Mouse (Mus musculus): ENCODE measurements around the gene Tspan1. TPM values are rescaled to one million over a fixed set of nuclear protein-coding genes. Genes with fewer than 3 reads are reported as not detected.
A peak's percentile ranks its signal among the peaks of the same experiment; 100 is the strongest.

Tspan1 gene
- polyA plus RNA-seq, 1 experiment from 2014 or later, result 330 TPM

- no peak for TF ChIP-seq EP300 (optimal IDR thresholded peaks at IDR 0.05)
- peak; percentile 55 for TF ChIP-seq CTCF (IDR thresholded peaks at IDR 0.05; ENCODE audit: low read depth)
- H3K9ac ChIP-seq (ENCODE audit: low read length), result no peak overlapping the region
- WGBS, result 86% methylated on average over 2 of the region's 2 CpGs
- H3K36me3 ChIP-seq (ENCODE audit: control insufficient read depth, insufficient read depth, low read length), result no peaks in the 10 kb centered on the region
- H3K4me1 ChIP-seq (replicated peaks; ENCODE audit: control insufficient read depth, insufficient read depth), result no peaks in the 10 kb centered on the region
- DNase-seq (ENCODE audit: low spot score) (no peak), ATAC-seq (ENCODE audit: low FRiP score, low TSS enrichment) (no peak)
- no peak overlapping the region for H3K4me3 ChIP-seq (ENCODE audit: low read depth, low read length)
- no peaks in the 10 kb centered on the region for H3K27me3 ChIP-seq (ENCODE audit: control insufficient read depth, insufficient read depth, low read length)
- H3K27ac ChIP-seq (replicated peaks), result no peak overlapping the region
- no peak overlapping the region for H3K4me2 ChIP-seq (replicated peaks; ENCODE audit: low read depth)
- no peaks in the 10 kb centered on the region for H3K9me3 ChIP-seq (ENCODE audit: control insufficient read depth, low read length)
Observed at GRCm38 (mm10) chr4:116198422-116198821, 31.0 kb upstream of the Tspan1 start.

GRCm38 (mm10) chr4:116193583-116194383 is 26.4 kb upstream of the Tspan1 start:
- H3K9me3 ChIP-seq (ENCODE audit: control insufficient read depth, low read length), result no peaks in the 10 kb centered on the region
- peak; percentile 64; the same call in 1 of the 2 replicates for ATAC-seq (ENCODE audit: low FRiP score, low TSS enrichment)
- no peak overlapping the region for H3K4me3 ChIP-seq (ENCODE audit: low read depth, low read length)
- no peak overlapping the region for H3K9ac ChIP-seq (ENCODE audit: low read length)
- no peaks in the 10 kb centered on the region for H3K27me3 ChIP-seq (ENCODE audit: control insufficient read depth, insufficient read depth, low read length)
- H3K36me3 ChIP-seq (ENCODE audit: control insufficient read depth, insufficient read depth, low read length), result no peaks in the 10 kb centered on the region
- no peak overlapping the region for H3K27ac ChIP-seq (replicated peaks)
- no peak for DNase-seq (ENCODE audit: low spot score)
- H3K4me2 ChIP-seq (replicated peaks; ENCODE audit: low read depth), result no peak overlapping the region
- TF ChIP-seq CTCF (IDR thresholded peaks at IDR 0.05; ENCODE audit: low read depth), result no peak
- no peak for TF ChIP-seq EP300 (optimal IDR thresholded peaks at IDR 0.05)
- 51% methylated on average over 9 of the region's 9 CpGs for WGBS
- no peaks in the 10 kb centered on the region for H3K4me1 ChIP-seq (replicated peaks; ENCODE audit: control insufficient read depth, insufficient read depth)

GRCm38 (mm10) chr4:116192286-116192835 is 25.0 kb upstream of the Tspan1 start:
- H3K9ac ChIP-seq (ENCODE audit: low read length), result no peak overlapping the region
- 60% methylated on average over 4 of the region's 4 CpGs for WGBS
- TF ChIP-seq CTCF (IDR thresholded peaks at IDR 0.05; ENCODE audit: low read depth) (no peak), EP300 (optimal IDR thresholded peaks at IDR 0.05) (no peak)

GRCm38 (mm10) chr4:116185083-116185482 is 17.7 kb upstream of the Tspan1 start:
- H3K9me3 ChIP-seq (ENCODE audit: control insufficient read depth, low read length), result no peaks in the 10 kb centered on the region
- H3K27ac ChIP-seq (replicated peaks), result no peak overlapping the region
- DNase-seq (ENCODE audit: low spot score) (no peak), ATAC-seq (ENCODE audit: low FRiP score, low TSS enrichment) (peak; percentile 63)
- WGBS, result 80% methylated on average over 4 of the region's 4 CpGs
- no peaks in the 10 kb centered on the region for H3K4me1 ChIP-seq (replicated peaks; ENCODE audit: control insufficient read depth, insufficient read depth)
- no peaks in the 10 kb centered on the region for H3K36me3 ChIP-seq (ENCODE audit: control insufficient read depth, insufficient read depth, low read length)
- no peak overlapping the region for H3K4me2 ChIP-seq (replicated peaks; ENCODE audit: low read depth)
- no peak overlapping the region for H3K9ac ChIP-seq (ENCODE audit: low read length)
- no peaks in the 10 kb centered on the region for H3K27me3 ChIP-seq (ENCODE audit: control insufficient read depth, insufficient read depth, low read length)
- no peak for TF ChIP-seq EP300 (optimal IDR thresholded peaks at IDR 0.05)
- TF ChIP-seq CTCF (IDR thresholded peaks at IDR 0.05; ENCODE audit: low read depth), result no peak
- H3K4me3 ChIP-seq (ENCODE audit: low read depth, low read length), result no peak overlapping the region

More at GRCm38 (mm10) chr4:116192286-116192835, 25.0 kb upstream of the Tspan1 start:
- no peak overlapping the region for H3K4me3 ChIP-seq (ENCODE audit: low read depth, low read length)
- no peaks in the 10 kb centered on the region for H3K4me1 ChIP-seq (replicated peaks; ENCODE audit: control insufficient read depth, insufficient read depth)
- H3K27ac ChIP-seq (replicated peaks), result no peak overlapping the region
- H3K9me3 ChIP-seq (ENCODE audit: control insufficient read depth, low read length), result no peaks in the 10 kb centered on the region
- no peaks in the 10 kb centered on the region for H3K36me3 ChIP-seq (ENCODE audit: control insufficient read depth, insufficient read depth, low read length)
- DNase-seq (ENCODE audit: low spot score), result no peak
- no peaks in the 10 kb centered on the region for H3K27me3 ChIP-seq (ENCODE audit: control insufficient read depth, insufficient read depth, low read length)
- H3K4me2 ChIP-seq (replicated peaks; ENCODE audit: low read depth), result no peak overlapping the region
- no peak for ATAC-seq (ENCODE audit: low FRiP score, low TSS enrichment)

- Histone ChIP-seq H3K27ac (replicated peaks) (0 out of 2 replicates have a peak overlapping the region, but pooled peaks have one; percentile 4), H3K4me1 (replicated peaks; ENCODE audit: control insufficient read depth, insufficient read depth) (no peaks in the 10 kb centered on the region), H3K9me3 (ENCODE audit: control insufficient read depth, low read length) (no peaks in the 10 kb centered on the region), H3K4me2 (replicated peaks; ENCODE audit: low read depth) (peak overlapping the region; percentile 23; the same call in 1 of the 2 replicates), H3K27me3 (ENCODE audit: control insufficient read depth, insufficient read depth, low read length) (no peaks in the 10 kb centered on the region), H3K36me3 (ENCODE audit: control insufficient read depth, insufficient read depth, low read length) (no peaks in the 10 kb centered on the region), H3K4me3 (ENCODE audit: low read depth, low read length) (no peak overlapping the region), H3K9ac (ENCODE audit: low read length) (no peak overlapping the region)
- no peak for TF ChIP-seq EP300 (optimal IDR thresholded peaks at IDR 0.05)
- TF ChIP-seq CTCF (IDR thresholded peaks at IDR 0.05; ENCODE audit: low read depth), result no peak
- no peak for ATAC-seq (ENCODE audit: low FRiP score, low TSS enrichment)
- WGBS, result 13% methylated on average over 12 of the region's 12 CpGs
- DNase-seq (ENCODE audit: low spot score), result no peak
Observed at GRCm38 (mm10) chr4:116182745-116183144, 15.3 kb upstream of the Tspan1 start.

- ATAC-seq (ENCODE audit: low FRiP score, low TSS enrichment) (no peak), DNase-seq (ENCODE audit: low spot score) (no peak)
- H3K9ac ChIP-seq (ENCODE audit: low read length), result no peak overlapping the region
- TF ChIP-seq EP300 (optimal IDR thresholded peaks at IDR 0.05), result no peak
- TF ChIP-seq CTCF (IDR thresholded peaks at IDR 0.05; ENCODE audit: low read depth), result no peak
- peaks cover 3% of the 10 kb centered on the region; the same call in 1 of the 2 replicates for H3K4me1 ChIP-seq (replicated peaks; ENCODE audit: control insufficient read depth, insufficient read depth)
- 62% methylated on average over 3 of the region's 3 CpGs for WGBS
- H3K27ac ChIP-seq (replicated peaks), result no peak overlapping the region
- H3K27me3 ChIP-seq (ENCODE audit: control insufficient read depth, insufficient read depth, low read length), result no peaks in the 10 kb centered on the region
- H3K36me3 ChIP-seq (ENCODE audit: control insufficient read depth, insufficient read depth, low read length), result no peaks in the 10 kb centered on the region
- H3K4me2 ChIP-seq (replicated peaks; ENCODE audit: low read depth), result no peak overlapping the region
- no peak overlapping the region for H3K4me3 ChIP-seq (ENCODE audit: low read depth, low read length)
- H3K9me3 ChIP-seq (ENCODE audit: control insufficient read depth, low read length), result no peaks in the 10 kb centered on the region
Observed at GRCm38 (mm10) chr4:116182079-116182478, 14.7 kb upstream of the Tspan1 start.
